7 mouse cellular contexts compared by ENCODE assay signal in genomic region chr7:105634272-105634920, GRCm38 (mm10). TPM values are rescaled to one million over a fixed set of nuclear protein-coding genes. Genes with fewer than 3 reads are reported as not detected.
DNase-seq lines count a peak whose midpoint lies in the region; ATAC-seq and TF ChIP-seq lines count a peak whose summit lies in the region.

No protein-coding gene starts in this region.

- no peaks in the 10 kb centered on the region for H3K27me3 ChIP-seq in lung, embryonic 14.5 days (ENCODE audit: insufficient read depth, low read length)
- no peaks in the 10 kb centered on the region for H3K27me3 ChIP-seq in forebrain, postnatal 0 days (ENCODE audit: insufficient read depth, low read length)
- no peaks in the 10 kb centered on the region for H3K27me3 ChIP-seq in limb, embryonic 15.5 days

- H3K9ac ChIP-seq in lung, embryonic 14.5 days, result no peak overlapping the region
- peak overlapping the region; percentile 94; the same call in 1 of the 2 replicates for H3K9ac ChIP-seq in forebrain, postnatal 0 days
- no peak overlapping the region for H3K9ac ChIP-seq in limb, embryonic 15.5 days

- no peaks in the 10 kb centered on the region for H3K9me3 ChIP-seq in lung, embryonic 14.5 days (ENCODE audit: low read depth, low read length)
- H3K9me3 ChIP-seq in forebrain, postnatal 0 days (ENCODE audit: low read length), result no peaks in the 10 kb centered on the region
- H3K9me3 ChIP-seq in limb, embryonic 15.5 days, result no peaks in the 10 kb centered on the region

- no peak overlapping the region for H3K27ac ChIP-seq in lung, embryonic 14.5 days (ENCODE audit: low read depth)
- peak overlapping the region; percentile 91; the same call in 1 of the 2 replicates for H3K27ac ChIP-seq in forebrain, postnatal 0 days (ENCODE audit: low read depth, low read length)
- H3K27ac ChIP-seq in limb, embryonic 15.5 days, result peak overlapping the region; percentile 83; the same call in 1 of the 2 replicates

- H3K4me1 ChIP-seq in lung, embryonic 14.5 days (ENCODE audit: insufficient read depth), result peaks cover 16% of the 10 kb centered on the region
- H3K4me1 ChIP-seq in forebrain, postnatal 0 days (ENCODE audit: insufficient read depth), result peaks cover 18% of the 10 kb centered on the region
- H3K4me1 ChIP-seq in limb, embryonic 15.5 days, result peaks cover 32% of the 10 kb centered on the region

- peak overlapping the region; percentile 63 for H3K4me2 ChIP-seq in lung, embryonic 14.5 days
- H3K4me2 ChIP-seq in forebrain, postnatal 0 days (ENCODE audit: low read depth), result peak overlapping the region; percentile 74
- H3K4me2 ChIP-seq in limb, embryonic 15.5 days, result peak overlapping the region; percentile 86

- peaks cover 36% of the 10 kb centered on the region for H3K36me3 ChIP-seq in lung, embryonic 14.5 days (ENCODE audit: insufficient read depth)
- H3K36me3 ChIP-seq in forebrain, postnatal 0 days (ENCODE audit: insufficient read depth), result peaks cover 29% of the 10 kb centered on the region
- peaks cover 32% of the 10 kb centered on the region for H3K36me3 ChIP-seq in limb, embryonic 15.5 days

- ATAC-seq in lung, embryonic 14.5 days (ENCODE audit: insufficient read depth), result no peak
- ATAC-seq in forebrain, postnatal 0 days, result no peak
- no peak for ATAC-seq in limb, embryonic 15.5 days (ENCODE audit: insufficient number of reproducible peaks, low FRiP score, low TSS enrichment, low read depth)

- no peak for DNase-seq in lung, embryonic 14.5 days
- DNase-seq in lung, postnatal 14 days, result no peak
- no peak for DNase-seq in forebrain, postnatal 0 days
- DNase-seq in retina, postnatal 1 day, result peak; percentile 43
- no peak for DNase-seq in frontal cortex, postnatal 14 days (ENCODE audit: low spot score in 2 of 2)
- DNase-seq in left cerebral cortex, postnatal 25 days (ENCODE audit: low spot score in 2 of 2), result no peak

- WGBS in lung, embryonic 14.5 days, result 57% methylated on average over 9 of the region's 9 CpGs
- 40% methylated on average over 9 of the region's 9 CpGs for WGBS in forebrain, postnatal 0 days
- 41% methylated on average over 9 of the region's 9 CpGs for WGBS in limb, embryonic 15.5 days

- no peak for TF ChIP-seq CTCF in lung, embryonic 14.5 days (IDR thresholded peaks at IDR 0.05; ENCODE audit: low read depth)
- TF ChIP-seq CTCF in forebrain, postnatal 0 days (IDR thresholded peaks at IDR 0.05; ENCODE audit: low read depth), result no peak

- intact Hi-C loops in left cerebral cortex, postnatal 25 days (cut with DNase I), result loop anchor here (5.0 kb wide), 1 partner anchor 232 kb away; the partner anchor contains the start of genes Cnga4 and Fam160a2

- peak overlapping the region; percentile 85; the same call in 1 of the 2 replicates for H3K4me3 ChIP-seq in lung, embryonic 14.5 days (ENCODE audit: low read depth, low read length)
- H3K4me3 ChIP-seq in forebrain, postnatal 0 days (ENCODE audit: low read depth, low read length), result peak overlapping the region; percentile 92
- peak overlapping the region; percentile 93 for H3K4me3 ChIP-seq in limb, embryonic 15.5 days

RNA-seq across cellular contexts. Expression of gene Trim3, which starts 1.0 kb away (rescaled TPM):
- polyA plus RNA-seq in lung, embryonic 14.5 days (2014; fragmentation: Nextera tagmentation; extraction: Ambion mirVana), result 43.8 and 45.3 TPM in 2 replicates
- 142 and 160 TPM in 2 replicates for total RNA-seq in forebrain, postnatal 0 days (2014; rRNA removed)
- polyA plus RNA-seq in forebrain, postnatal 0 days (2015; fragmentation: Nextera tagmentation; extraction: Ambion mirVana), result 70.5 and 93.0 TPM in 2 replicates
- 38.9 and 39.7 TPM in 2 replicates for polyA plus RNA-seq in limb, embryonic 15.5 days (2015; fragmentation: Nextera tagmentation; extraction: Ambion mirVana)
- total RNA-seq in left cerebral cortex, postnatal 25 days (2021), result 100 to 1,000 TPM; 149 to 152 TPM

RNA-seq across cellular contexts. Expression of gene Timm10b, which starts 5.5 kb away (rescaled TPM):
- polyA plus RNA-seq in lung, embryonic 14.5 days (2014; fragmentation: Nextera tagmentation; extraction: Ambion mirVana), result 200 and 201 TPM in 2 replicates
- 49.8 and 65.6 TPM in 2 replicates for total RNA-seq in forebrain, postnatal 0 days (2014; rRNA removed)
- 160 and 167 TPM in 2 replicates for polyA plus RNA-seq in forebrain, postnatal 0 days (2015; fragmentation: Nextera tagmentation; extraction: Ambion mirVana)
- polyA plus RNA-seq in limb, embryonic 15.5 days (2015; fragmentation: Nextera tagmentation; extraction: Ambion mirVana), result 185 and 190 TPM in 2 replicates
- 10 to 100 TPM; 62.8 to 69.2 TPM for total RNA-seq in left cerebral cortex, postnatal 25 days (2021)

RNA-seq across cellular contexts. Expression of gene Arfip2, which starts 5.8 kb away (rescaled TPM):
- 84.1 and 84.2 TPM in 2 replicates for polyA plus RNA-seq in lung, embryonic 14.5 days (2014; fragmentation: Nextera tagmentation; extraction: Ambion mirVana)
- 89.7 and 93.8 TPM in 2 replicates for total RNA-seq in forebrain, postnatal 0 days (2014; rRNA removed)
- 88.6 and 93.4 TPM in 2 replicates for polyA plus RNA-seq in forebrain, postnatal 0 days (2015; fragmentation: Nextera tagmentation; extraction: Ambion mirVana)
- polyA plus RNA-seq in limb, embryonic 15.5 days (2015; fragmentation: Nextera tagmentation; extraction: Ambion mirVana), result 95.8 and 97.8 TPM in 2 replicates
- 100 to 1,000 TPM; 102 to 106 TPM for total RNA-seq in left cerebral cortex, postnatal 25 days (2021)

RNA-seq across cellular contexts. Expression of gene Gm45799, which starts 6.0 kb away (rescaled TPM):
- 22.9 and 31.9 TPM in 2 replicates for polyA plus RNA-seq in lung, embryonic 14.5 days (2014; fragmentation: Nextera tagmentation; extraction: Ambion mirVana)
- 45.3 and 52.9 TPM in 2 replicates for total RNA-seq in forebrain, postnatal 0 days (2014; rRNA removed)
- polyA plus RNA-seq in forebrain, postnatal 0 days (2015; fragmentation: Nextera tagmentation; extraction: Ambion mirVana), result 34.2 and 41.2 TPM in 2 replicates
- 30.4 and 34.7 TPM in 2 replicates for polyA plus RNA-seq in limb, embryonic 15.5 days (2015; fragmentation: Nextera tagmentation; extraction: Ambion mirVana)
- total RNA-seq in left cerebral cortex, postnatal 25 days (2021), result 10 to 100 TPM in 1 of 2 experiments, 1 to 10 TPM in 1; 9.9 to 18.2 TPM

RNA-seq across cellular contexts. Expression of gene Dnhd1, which starts 16.2 kb away (rescaled TPM):
- 0.84 and 1.0 TPM in 2 replicates for polyA plus RNA-seq in lung, embryonic 14.5 days (2014; fragmentation: Nextera tagmentation; extraction: Ambion mirVana)
- 1.8 and 4.6 TPM in 2 replicates for total RNA-seq in forebrain, postnatal 0 days (2014; rRNA removed)
- 0.08 and 0.48 TPM in 2 replicates for polyA plus RNA-seq in forebrain, postnatal 0 days (2015; fragmentation: Nextera tagmentation; extraction: Ambion mirVana)
- polyA plus RNA-seq in limb, embryonic 15.5 days (2015; fragmentation: Nextera tagmentation; extraction: Ambion mirVana), result 0.88 and 1.4 TPM in 2 replicates
- total RNA-seq in left cerebral cortex, postnatal 25 days (2021), result 1 to 10 TPM; 4.6 to 5.6 TPM
